Mouse (Mus musculus) left cerebral cortex, adult 2 months (tissue): ENCODE measurements at regions not wholly inside any gene's neighbourhood (a gene's known extent, or its start where the extent isn't known, plus 50 kb on each side); places are given as distances from the start of the nearest gene placed in this dataset.

ENCODE experiments used
- DNase-seq, 2 experiments: peaks; one replicate each; pipeline ENCODE4 v3.0.0; 2021 to 2022; ENCODE audit warnings: low spot score in 2 of 2, mixed read lengths in 1 of 2; ENCODE audit errors: extremely low spot score in 1 of 2
- H3K27ac ChIP-seq: fragments of 200-600 bp; 2 replicates; pipeline ENCODE4 v1.8.1; 2022
- H3K4me3 ChIP-seq: fragments of 200-600 bp; 2 replicates; pipeline ENCODE4 v1.8.1; 2022
- CTCF ChIP-seq: fragments of 200-600 bp; IDR thresholded peaks from 2 replicates; pipeline ENCODE4 v1.8.1; 2022; ENCODE audit warnings: antibody characterized with exemption, mild to moderate bottlenecking, moderate library complexity
- intact Hi-C: fragments of 180-260 bp; cut with DNase I; formaldehyde crosslinking; loops from one replicate; pipeline ENCODE4 v1.15.1; 2025

DNA sequence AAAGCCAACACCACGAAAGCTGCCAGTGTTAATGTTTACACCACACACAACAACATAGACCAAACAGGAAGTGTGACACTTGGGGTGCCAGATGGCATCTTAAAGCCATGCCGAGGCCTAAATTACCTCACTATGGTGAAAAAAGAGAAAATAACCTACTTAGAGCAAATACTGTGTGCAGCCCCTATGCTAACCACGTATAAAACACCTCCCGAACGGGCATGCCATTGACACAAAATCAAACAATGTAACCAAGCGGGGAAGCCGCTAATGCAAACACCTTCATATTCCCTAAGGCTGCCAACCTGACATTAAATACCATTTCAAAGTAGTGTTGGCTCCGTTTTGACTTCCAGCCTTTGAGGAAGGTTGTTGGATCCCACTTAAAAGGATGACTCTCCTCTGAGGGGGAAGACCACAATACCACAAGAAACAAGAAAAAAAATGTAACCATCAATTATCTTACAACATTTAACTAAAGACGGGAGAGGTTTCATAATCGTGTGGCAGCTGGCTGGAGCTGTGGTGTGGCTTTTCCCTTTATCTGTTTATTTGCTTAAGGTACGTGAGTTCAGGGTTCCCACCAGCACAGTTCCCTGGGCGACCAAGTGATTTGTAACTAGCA, 96.1 kb upstream of the Lef1 start:
- intact Hi-C loops = no loop called here
- TF ChIP-seq CTCF = no peak
- no peak for DNase-seq
- H3K27ac ChIP-seq = no peak overlapping the region
- no peak overlapping the region for H3K4me3 ChIP-seq

- no peak for TF ChIP-seq CTCF
- intact Hi-C loops = no loop called here
- no peak overlapping the region for H3K4me3 ChIP-seq
These were observed 109.6 kb upstream of the Lef1 start for GRCm38 (mm10) chr3:131000701-131001100.

GRCm38 (mm10) chr3:131000252-131000651, 110.0 kb upstream of the Lef1 start:
- intact Hi-C loops = no loop called here

More at GRCm38 (mm10) chr3:131000701-131001100, 109.6 kb upstream of the Lef1 start:
- DNase-seq = no peak
- no peak overlapping the region for H3K27ac ChIP-seq

DNA sequence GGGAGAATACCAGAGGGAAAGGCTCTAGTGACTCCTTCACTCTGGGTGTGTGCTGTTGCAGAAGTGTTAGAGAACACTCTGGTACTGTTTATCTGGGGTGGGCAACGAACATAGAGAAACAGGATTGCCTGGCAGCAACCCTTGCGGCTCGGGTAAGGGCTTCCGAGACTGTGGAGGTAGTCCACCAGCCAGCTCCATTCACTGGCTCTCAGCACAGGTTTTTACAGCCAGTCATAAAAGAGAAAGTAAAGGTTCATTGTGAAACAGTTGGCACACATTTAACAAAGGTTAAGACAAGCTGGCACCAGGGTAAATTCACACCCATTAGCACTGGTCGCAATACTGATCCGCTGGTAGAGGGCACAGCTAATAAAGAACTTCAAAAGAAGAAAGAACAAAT, 110.5 kb upstream of the Lef1 start:
- intact Hi-C loops = no loop called here

More at GRCm38 (mm10) chr3:131000252-131000651, 110.0 kb upstream of the Lef1 start:
- DNase-seq = no peak
- Histone ChIP-seq H3K4me3 (no peak overlapping the region), H3K27ac (no peak overlapping the region)
- no peak for TF ChIP-seq CTCF

GRCm38 (mm10) chr3:130998433-130998832, 111.8 kb upstream of the Lef1 start:
- intact Hi-C loops = no loop called here
- Histone ChIP-seq H3K4me3 (no peak overlapping the region), H3K27ac (no peak overlapping the region)
- no peak for TF ChIP-seq CTCF
- no peak for DNase-seq

More for the DNA sequence above, 110.5 kb upstream of the Lef1 start:
- TF ChIP-seq CTCF = no peak
- DNase-seq = no peak
- Histone ChIP-seq H3K27ac (no peak overlapping the region), H3K4me3 (no peak overlapping the region)

DNA sequence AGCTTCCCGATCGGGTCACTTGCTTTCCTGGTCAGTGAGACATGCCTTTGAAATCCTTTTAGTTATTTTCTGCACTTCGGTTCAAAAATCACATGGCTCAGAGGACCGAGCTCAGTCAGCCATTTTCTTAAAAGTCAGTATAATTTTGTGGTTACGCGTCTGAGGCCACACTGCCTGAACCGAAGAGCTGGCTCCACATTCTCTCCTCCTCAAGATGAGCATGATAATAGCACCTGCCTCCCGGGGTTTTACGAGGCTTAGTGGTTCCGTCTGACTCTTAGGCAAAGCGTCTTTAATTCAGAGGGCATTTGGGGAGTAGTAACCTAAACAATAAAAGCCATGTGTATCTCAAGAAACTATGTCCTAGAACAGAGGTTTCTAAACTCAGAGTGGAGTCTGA, 113.5 kb upstream of the Lef1 start:
- H3K4me3 ChIP-seq = no peak overlapping the region
- intact Hi-C loops = no loop called here
- no peak overlapping the region for H3K27ac ChIP-seq
- DNase-seq = no peak
- TF ChIP-seq CTCF = no peak

DNA sequence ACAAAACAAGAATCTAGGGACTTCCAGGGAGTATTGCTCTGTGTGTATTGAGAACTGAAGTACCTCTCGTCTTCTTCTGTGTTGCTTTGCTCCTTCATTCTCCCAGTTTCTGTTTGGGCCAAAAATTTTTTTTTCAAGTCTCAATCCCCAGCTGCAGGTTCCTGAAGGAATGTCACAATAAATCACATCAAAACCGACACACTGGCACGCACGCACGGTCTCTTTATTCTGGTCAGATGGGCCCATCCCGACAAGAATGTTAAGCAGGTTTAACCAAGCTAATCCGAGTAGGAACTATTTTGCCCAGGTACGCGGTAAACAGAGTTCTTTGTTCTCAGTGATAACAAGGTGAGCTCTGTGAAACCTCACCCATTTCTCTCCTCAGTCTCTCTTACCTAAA, 118.3 kb upstream of the Lef1 start:
- intact Hi-C loops = no loop called here
- no peak overlapping the region for H3K27ac ChIP-seq
- no peak overlapping the region for H3K4me3 ChIP-seq
- no peak for DNase-seq
- TF ChIP-seq CTCF = no peak

DNA sequence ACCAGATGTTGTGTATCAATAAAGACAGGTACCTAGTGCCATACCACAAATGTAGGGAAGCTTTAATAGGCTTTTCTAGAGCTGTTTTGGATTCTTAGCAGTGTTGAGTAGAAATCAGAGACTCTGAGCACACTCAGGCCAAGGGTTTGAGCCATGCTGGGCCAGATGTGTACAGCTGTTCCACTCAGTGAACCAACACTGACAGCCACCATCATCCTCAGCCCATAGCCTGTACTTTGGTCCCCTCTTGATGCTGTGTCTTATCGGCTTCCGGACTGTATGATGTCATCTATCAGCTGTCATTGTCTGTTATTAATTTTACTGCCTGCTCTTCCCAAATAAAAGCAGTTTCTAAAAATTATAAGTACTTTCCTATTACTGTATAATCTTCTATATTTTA, 123.6 kb upstream of the Lef1 start:
- DNase-seq = no peak
- intact Hi-C loops = no loop called here
- Histone ChIP-seq H3K27ac (no peak overlapping the region), H3K4me3 (no peak overlapping the region)
- no peak for TF ChIP-seq CTCF

- Histone ChIP-seq H3K4me3 (no peak overlapping the region), H3K27ac (no peak overlapping the region)
- no peak for DNase-seq
- no peak for TF ChIP-seq CTCF
- intact Hi-C loops = no loop called here
These were observed 124.2 kb upstream of the Lef1 start for GRCm38 (mm10) chr3:130986101-130986500.

- H3K4me3 ChIP-seq = no peak overlapping the region
- no peak for DNase-seq
- TF ChIP-seq CTCF = no peak
- H3K27ac ChIP-seq = no peak overlapping the region
- intact Hi-C loops = no loop called here
These were observed 128.7 kb upstream of the Lef1 start for GRCm38 (mm10) chr3:130981566-130981965.

DNA sequence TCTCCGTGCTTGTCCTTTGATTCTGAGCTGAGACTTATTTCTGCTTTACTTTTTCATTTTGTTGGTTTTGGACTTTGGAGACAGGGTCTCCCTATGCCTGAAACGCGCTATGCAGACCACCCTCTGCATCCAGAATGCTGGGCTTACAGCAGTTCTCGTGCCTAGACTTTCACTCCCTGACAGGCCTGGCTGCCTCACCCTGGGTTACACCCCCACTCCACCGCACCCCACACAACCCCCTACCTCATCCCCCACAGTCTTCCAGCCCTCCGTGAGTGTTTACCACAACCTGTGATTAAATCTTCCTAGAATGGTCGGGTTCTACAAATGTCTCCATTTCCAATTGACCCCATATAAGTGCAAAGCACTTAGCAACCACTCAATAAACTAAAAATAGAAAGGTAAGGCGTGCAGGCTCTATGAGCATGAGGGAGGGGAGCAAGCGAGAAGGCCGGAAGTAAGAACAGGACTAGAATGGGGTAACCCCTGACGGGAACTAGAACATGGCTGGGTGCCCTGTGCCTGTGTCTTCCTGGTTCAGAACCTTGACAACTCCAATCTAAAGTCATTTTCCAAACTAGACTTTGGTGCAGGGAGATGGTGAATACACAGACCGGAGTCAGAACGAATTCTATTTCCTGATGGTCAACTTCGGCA, 131.2 kb upstream of the Lef1 start:
- no peak for DNase-seq
- TF ChIP-seq CTCF = no peak
- H3K4me3 ChIP-seq = no peak overlapping the region
- intact Hi-C loops = no loop called here
- H3K27ac ChIP-seq = no peak overlapping the region

DNA sequence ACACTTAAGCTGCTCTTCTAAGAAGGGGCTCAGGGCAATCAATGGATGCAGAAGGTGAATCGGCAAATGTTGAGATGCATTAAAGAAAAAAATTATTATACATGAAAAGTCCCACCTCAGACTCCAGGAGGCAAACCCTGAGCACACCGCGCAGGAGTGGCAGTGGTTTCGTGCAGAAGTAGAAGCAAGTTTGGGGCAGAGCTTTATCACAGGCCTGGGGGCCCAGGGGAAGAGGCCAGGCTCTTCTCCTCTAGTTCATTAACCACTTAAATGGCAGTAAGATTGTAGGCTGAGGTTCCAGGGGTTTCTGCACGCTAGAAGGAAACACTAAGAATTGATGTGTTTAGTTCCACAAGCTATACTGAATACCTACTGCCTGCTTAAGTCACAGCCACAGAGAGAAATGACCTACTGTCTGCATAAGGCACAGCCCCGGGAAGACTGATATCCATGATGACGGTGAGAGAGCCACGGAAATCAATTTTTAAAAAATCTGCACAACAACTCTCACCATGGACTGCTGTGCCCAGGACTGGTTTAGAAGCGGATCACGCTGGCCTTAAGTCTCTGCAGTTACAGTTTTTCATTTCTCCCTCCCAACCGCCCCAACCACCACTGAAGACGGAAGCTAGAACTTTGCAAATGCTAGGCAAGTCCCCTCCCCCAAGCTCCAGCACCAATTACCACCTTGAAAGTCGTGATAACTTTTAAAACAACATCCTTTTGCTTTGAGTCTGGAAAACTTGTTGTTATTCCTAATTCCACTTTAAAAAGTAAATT, 132.2 kb upstream of the Lef1 start:
- no peak for DNase-seq
- Histone ChIP-seq H3K27ac (no peak overlapping the region), H3K4me3 (no peak overlapping the region)
- TF ChIP-seq CTCF = no peak
- intact Hi-C loops = no loop called here
